Mouse (Mus musculus) embryonic facial prominence, embryonic 11.5 days (tissue): ENCODE data around the gene Zfp385a. TPM values are rescaled to one million over a fixed set of nuclear protein-coding genes. Genes with fewer than 3 reads are reported as not detected.

ENCODE experiments used
- ATAC-seq: fragments of 200-750 bp; cut with Nextera tagmentation; replicated peaks from 2 replicates; pipeline ENCODE4 v1.8.0; 2017; ENCODE audit warnings: low read depth; ENCODE audit not compliant: insufficient number of reproducible peaks, low FRiP score, low TSS enrichment
- DNase-seq: peaks from one replicate; pipeline ENCODE4 v3.0.0-alpha.2; 2015; ENCODE audit warnings: low spot score
- H3K27ac ChIP-seq: fragments of 300-500 bp; sonication (generic); replicated peaks from 2 replicates; pipeline ENCODE4 v1.5.1; 2014; ENCODE audit warnings: mild to moderate bottlenecking, low read depth, low read length, control low read depth
- H3K27me3 ChIP-seq: fragments of 300-500 bp; sonication (generic); 2 replicates; pipeline ENCODE4 v1.6.1; 2014; ENCODE audit warnings: mild to moderate bottlenecking, low read length, moderate library complexity, mixed read lengths; ENCODE audit not compliant: control insufficient read depth, insufficient read depth
- H3K36me3 ChIP-seq: fragments of 300-500 bp; sonication (generic); replicated peaks from 2 replicates; pipeline ENCODE4 v1.6.1; 2014; ENCODE audit warnings: low read depth, mild to moderate bottlenecking, low read length, moderate library complexity, mixed read lengths; ENCODE audit not compliant: control insufficient read depth, insufficient read depth
- H3K4me1 ChIP-seq: fragments of 300-500 bp; sonication (generic); 2 replicates; pipeline ENCODE4 v1.6.1; 2014; ENCODE audit warnings: low read length, mixed read lengths; ENCODE audit not compliant: control insufficient read depth, insufficient read depth
- H3K4me2 ChIP-seq: fragments of 300-500 bp; sonication (generic); 2 replicates; pipeline ENCODE4 v1.6.1; 2014; ENCODE audit warnings: low read depth, mild to moderate bottlenecking, control low read depth, low read length, moderate library complexity
- H3K4me3 ChIP-seq: fragments of 300-500 bp; sonication (generic); 2 replicates; pipeline ENCODE4 v1.5.1; 2014; ENCODE audit warnings: low read depth, low read length, control low read depth
- H3K9ac ChIP-seq: fragments of 300-500 bp; sonication (generic); replicated peaks from 2 replicates; pipeline ENCODE4 v1.6.1; 2014; ENCODE audit warnings: mild to moderate bottlenecking, control low read depth, low read length
- H3K9me3 ChIP-seq: fragments of 300-500 bp; sonication (generic); replicated peaks from 2 replicates; pipeline ENCODE4 v1.6.1; 2016; ENCODE audit warnings: mild to moderate bottlenecking, low read length, inconsistent platforms, mixed read lengths; ENCODE audit not compliant: control insufficient read depth
- WGBS: fragments of 180-500 bp; shearing (Covaris S2); extraction: QIAGEN DNeasy Blood & Tissue Kit; methylation state at CpG from one replicate; pipeline ENCODE4 v1.1.7; 2014; 5-methylcytosine and 5-hydroxymethylcytosine counted together
- polyA plus RNA-seq: library from polyadenylated mRNA; unstranded; fragments of >200 nt; fragmentation: Nextera tagmentation; extraction: Ambion mirVana; gene quantifications from 2 replicates; pipeline ENCODE4 v1.2.1, GENCODE M21; 2014

Gene Zfp385a
- polyA plus RNA-seq, 1 experiment from 2014 or later = 12.2 TPM

DNA sequence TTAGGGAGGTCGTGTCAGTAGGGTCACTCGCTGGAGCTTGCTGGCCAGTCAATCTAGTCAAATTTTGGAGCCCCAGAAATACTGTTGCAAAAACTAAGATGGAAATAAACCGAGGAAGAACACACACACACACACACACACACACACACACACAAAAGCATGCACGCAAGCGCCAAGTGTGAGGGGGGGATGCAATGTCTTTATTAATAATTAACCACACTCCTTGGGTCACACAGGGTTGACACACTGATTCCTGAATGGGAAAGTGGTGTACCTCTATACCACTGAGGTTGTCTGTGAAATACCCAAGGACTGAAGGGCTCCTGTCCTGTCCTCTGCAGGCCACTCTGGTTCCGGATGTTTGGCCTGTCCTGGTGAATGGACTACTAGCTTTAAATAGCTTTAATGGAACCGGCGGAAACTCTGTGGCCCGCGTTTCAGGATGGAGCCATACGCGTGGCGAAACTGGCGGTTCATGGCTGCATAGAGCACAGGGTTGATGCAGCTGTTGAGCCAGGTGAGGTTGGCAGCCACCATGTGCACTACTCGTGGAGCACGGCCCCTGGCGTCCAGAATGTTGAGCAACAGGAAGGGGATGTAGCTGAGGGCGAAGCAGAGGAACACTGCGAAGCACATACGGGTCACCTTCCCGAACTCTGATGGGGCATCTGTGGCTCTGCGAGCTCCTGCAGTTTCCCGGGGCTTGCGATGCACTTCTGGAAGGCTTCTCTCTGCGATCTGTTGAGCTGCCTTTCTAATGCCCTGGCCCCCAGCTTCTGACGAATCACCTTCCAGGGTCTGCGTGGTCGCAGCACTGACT lies 31.6 kb downstream of the Zfp385a start:
- 46% methylated on average over 28 of the region's 28 CpGs for WGBS
- Histone ChIP-seq H3K9ac (peak overlapping the region; percentile 54), H3K9me3 (no peaks in the 10 kb centered on the region), H3K4me3 (no peak overlapping the region), H3K27ac (no peak overlapping the region), H3K36me3 (no peaks in the 10 kb centered on the region), H3K4me2 (peak overlapping the region; percentile 29), H3K4me1 (peaks cover 7% of the 10 kb centered on the region), H3K27me3 (no peaks in the 10 kb centered on the region)
- DNase-seq (no peak), ATAC-seq (no peak)

DNA sequence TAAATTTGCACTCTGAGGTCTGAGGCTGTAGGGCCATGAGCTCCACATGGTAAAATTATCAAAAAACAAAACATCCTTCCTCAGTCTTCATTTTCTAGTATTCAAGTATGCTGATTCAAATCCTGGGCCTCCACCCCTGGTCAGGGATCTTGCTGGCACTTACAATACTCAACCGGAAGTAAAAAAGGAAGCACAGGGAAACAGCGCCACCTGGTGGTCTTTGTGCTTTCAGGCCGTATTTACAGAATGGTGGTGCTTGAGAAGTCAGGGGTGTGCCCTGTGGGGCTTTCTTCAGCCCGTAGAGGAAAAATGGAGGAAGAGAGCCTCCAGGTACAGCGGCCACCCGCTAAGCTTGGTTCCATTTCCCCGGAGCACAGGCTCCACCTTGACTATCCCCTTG lies 32.8 kb downstream of the Zfp385a start:
- no peak overlapping the region for H3K4me2 ChIP-seq
- no peaks in the 10 kb centered on the region for H3K27me3 ChIP-seq
- H3K36me3 ChIP-seq = no peaks in the 10 kb centered on the region
- WGBS = under 1% methylated on average over 7 of the region's 7 CpGs
- no peaks in the 10 kb centered on the region for H3K9me3 ChIP-seq
- no peak overlapping the region for H3K4me3 ChIP-seq
- DNase-seq (peak; percentile 98), ATAC-seq (no peak)
- H3K9ac ChIP-seq = no peak overlapping the region
- no peak overlapping the region for H3K27ac ChIP-seq
- H3K4me1 ChIP-seq = peaks cover 11% of the 10 kb centered on the region

DNA sequence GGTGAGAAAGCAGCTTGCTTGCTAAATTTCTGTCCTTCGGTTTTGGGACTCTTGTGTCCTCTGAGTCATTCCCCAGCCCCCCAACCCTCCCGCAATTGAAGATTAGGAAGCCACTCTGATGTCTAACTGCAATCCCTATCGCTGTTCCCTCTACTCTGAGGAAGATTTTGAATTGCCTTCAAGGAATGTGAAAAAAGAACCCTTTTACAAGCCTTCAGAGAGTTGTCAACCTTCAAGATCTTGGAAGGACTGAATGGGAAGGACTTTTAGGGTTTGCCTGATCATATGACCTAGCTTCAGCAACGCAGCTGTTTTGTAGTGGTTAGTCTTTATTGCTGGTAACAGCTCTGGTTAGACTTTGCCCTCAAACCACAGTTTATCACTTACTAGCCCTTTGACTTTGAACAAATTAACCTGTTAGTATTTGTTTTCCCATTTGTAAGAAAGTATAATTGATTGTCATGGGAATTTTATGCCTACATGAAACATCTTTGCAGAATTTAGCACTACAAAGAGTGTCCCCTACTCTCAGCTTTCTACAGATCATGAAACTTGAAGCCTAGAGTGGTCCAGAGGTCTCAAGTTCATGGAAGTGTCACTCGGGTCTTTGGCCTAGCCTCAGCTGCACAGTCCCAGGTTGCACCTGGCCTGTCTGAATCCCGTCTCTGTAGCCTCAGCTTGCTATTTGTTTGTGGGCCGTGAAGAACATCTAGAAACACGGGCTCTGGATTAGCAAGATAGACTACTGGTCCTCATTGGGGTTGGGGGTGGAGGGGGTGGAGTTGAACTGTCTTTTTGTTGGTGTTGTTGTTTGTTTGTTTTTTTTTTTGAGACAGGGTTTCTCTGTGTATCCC lies 33.9 kb downstream of the Zfp385a start:
- ATAC-seq = no peak
- Histone ChIP-seq H3K27ac (peak overlapping the region; percentile 56), H3K9ac (peak overlapping the region; percentile 69), H3K27me3 (no peaks in the 10 kb centered on the region), H3K4me1 (peaks cover 18% of the 10 kb centered on the region), H3K4me2 (peak overlapping the region; percentile 49), H3K36me3 (no peaks in the 10 kb centered on the region), H3K4me3 (peak overlapping the region; percentile 33), H3K9me3 (no peaks in the 10 kb centered on the region)
- no peak for DNase-seq
- WGBS = 25% methylated on average over 8 of the region's 8 CpGs

- peak; percentile 99 for DNase-seq
- Histone ChIP-seq H3K27me3 (no peaks in the 10 kb centered on the region), H3K27ac (peak overlapping the region; percentile 90), H3K4me2 (peak overlapping the region; percentile 51), H3K4me1 (peaks cover 20% of the 10 kb centered on the region), H3K9ac (peak overlapping the region; percentile 69), H3K4me3 (peak overlapping the region; percentile 38), H3K36me3 (no peaks in the 10 kb centered on the region), H3K9me3 (no peaks in the 10 kb centered on the region)
- ATAC-seq = peak; percentile 92
- WGBS = 0% methylated on average over 51 of the region's 71 CpGs
Measured at GRCm38 (mm10) chr15:103305070-103305678, 34.7 kb downstream of the Zfp385a start.

DNA sequence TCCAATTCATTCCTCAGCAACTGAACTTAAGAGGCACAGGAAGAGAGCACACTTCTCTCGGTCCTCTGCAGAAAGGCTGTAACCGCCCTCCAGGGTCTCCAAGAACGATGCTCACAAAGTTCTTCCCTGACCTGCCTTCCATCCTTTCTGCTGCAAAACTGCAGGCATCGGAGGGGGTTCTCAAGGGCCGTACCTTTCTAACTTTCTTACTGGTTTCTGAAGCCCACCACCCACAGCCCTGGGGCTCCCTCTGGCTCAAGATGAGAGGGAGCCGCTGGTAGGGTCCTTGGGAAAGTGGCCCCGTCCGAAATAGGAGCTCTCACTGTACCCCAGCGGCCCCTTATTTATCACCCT lies 35.3 kb downstream of the Zfp385a start:
- H3K9me3 ChIP-seq = no peaks in the 10 kb centered on the region
- ATAC-seq (0 out of 2 replicates have a peak, but pooled peaks have one; percentile 4), DNase-seq (peak; percentile 42)
- H3K27me3 ChIP-seq = no peaks in the 10 kb centered on the region
- peak overlapping the region; percentile 38 for H3K4me3 ChIP-seq
- H3K27ac ChIP-seq = peak overlapping the region; percentile 90
- H3K36me3 ChIP-seq = no peaks in the 10 kb centered on the region
- peak overlapping the region; percentile 62 for H3K9ac ChIP-seq
- 0% methylated on average over 9 of the region's 9 CpGs for WGBS
- H3K4me2 ChIP-seq = peak overlapping the region; percentile 51
- H3K4me1 ChIP-seq = peaks cover 22% of the 10 kb centered on the region

GRCm38 (mm10) chr15:103303916-103304615 lies 35.8 kb downstream of the Zfp385a start:
- H3K9ac ChIP-seq = peak overlapping the region; percentile 62
- ATAC-seq (no peak), DNase-seq (peak; percentile 63)
- peak overlapping the region; percentile 51 for H3K4me2 ChIP-seq
- peak overlapping the region; percentile 90 for H3K27ac ChIP-seq
- H3K36me3 ChIP-seq = no peaks in the 10 kb centered on the region
- H3K4me1 ChIP-seq = peaks cover 28% of the 10 kb centered on the region
- no peaks in the 10 kb centered on the region for H3K9me3 ChIP-seq
- WGBS = 6% methylated on average over 8 of the region's 8 CpGs
- peak overlapping the region; percentile 38; the same call in 1 of the 2 replicates for H3K4me3 ChIP-seq
- H3K27me3 ChIP-seq = no peaks in the 10 kb centered on the region

- H3K36me3 ChIP-seq = no peaks in the 10 kb centered on the region
- H3K27me3 ChIP-seq = no peaks in the 10 kb centered on the region
- H3K27ac ChIP-seq = peak overlapping the region; percentile 90
- no peak overlapping the region for H3K4me2 ChIP-seq
- H3K9ac ChIP-seq = peak overlapping the region; percentile 29
- H3K9me3 ChIP-seq = no peaks in the 10 kb centered on the region
- WGBS = 21% methylated on average over 6 of the region's 6 CpGs
- ATAC-seq = no peak
- H3K4me1 ChIP-seq = peaks cover 29% of the 10 kb centered on the region
- DNase-seq = no peak
- H3K4me3 ChIP-seq = no peak overlapping the region
Measured at GRCm38 (mm10) chr15:103302341-103303021, 37.4 kb downstream of the Zfp385a start.
